In the genomic region with DNA sequence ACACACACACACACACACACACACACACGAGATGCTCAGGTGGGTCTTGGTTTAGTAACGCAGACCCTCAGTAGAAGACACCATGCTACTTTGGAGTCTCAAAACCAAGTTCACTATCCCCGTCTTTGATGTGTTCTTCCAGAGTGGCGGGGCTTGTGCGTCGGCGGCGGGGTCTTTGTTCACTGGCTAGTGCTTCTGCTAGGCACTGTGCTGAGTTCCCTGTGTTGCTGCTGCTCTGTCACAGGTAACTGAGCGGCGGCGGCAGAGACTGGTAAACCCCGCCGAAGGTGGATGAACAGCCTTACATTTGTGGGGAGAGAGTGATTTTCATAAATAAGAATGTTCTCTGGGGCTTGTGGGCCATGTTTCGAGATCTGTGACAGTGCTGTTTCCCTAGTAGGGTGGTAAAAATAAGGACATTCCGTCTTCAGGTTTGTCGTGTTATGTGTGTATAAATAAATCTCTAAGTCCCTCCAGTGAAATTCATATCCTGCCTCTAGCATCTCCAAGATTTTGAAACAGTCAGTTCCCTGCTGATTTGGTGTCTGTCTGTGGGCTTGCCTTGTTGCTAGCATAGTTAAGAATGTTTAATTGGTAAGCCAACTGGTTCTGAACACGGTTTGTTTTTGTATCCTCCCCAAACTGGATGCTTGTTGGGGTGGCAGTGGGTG, we compare ENCODE assay signal across 8 mouse cellular contexts. TPM values are rescaled to one million over a fixed set of nuclear protein-coding genes. Genes with fewer than 3 reads are reported as not detected.
DNase-seq lines count a peak whose midpoint lies in the region; ATAC-seq and TF ChIP-seq lines count a peak whose summit lies in the region.

No protein-coding gene starts in this region.

- no peaks in the 10 kb centered on the region for H3K36me3 ChIP-seq in ES-E14 (ENCODE audit: control insufficient read depth, insufficient read depth, low read length, poor library complexity, severe bottlenecking)
- H3K36me3 ChIP-seq in forebrain, embryonic 14.5 days (ENCODE audit: control insufficient read depth, insufficient read depth, low read length) = no peaks in the 10 kb centered on the region
- no peaks in the 10 kb centered on the region for H3K36me3 ChIP-seq in liver, embryonic 14.5 days (replicated peaks; ENCODE audit: control insufficient read depth, insufficient read depth, low read depth)

- peaks cover 9 to 28% of the 10 kb centered on the region in 2 experiments; a peak in 3 of 4 replicates for H3K4me1 ChIP-seq in ES-E14 (ENCODE audit: control insufficient read depth in 2 of 2, insufficient read depth in 2 of 2, low read length in 2 of 2, poor library complexity in 1 of 2)
- peaks cover 28% of the 10 kb centered on the region for H3K4me1 ChIP-seq in forebrain, embryonic 14.5 days (ENCODE audit: control insufficient read depth, insufficient read depth, low read length)
- peaks cover 15 to 31% of the 10 kb centered on the region in 2 experiments; a peak in 3 of 4 replicates for H3K4me1 ChIP-seq in liver, embryonic 14.5 days (replicated peaks; ENCODE audit: control insufficient read depth in 2 of 2, insufficient read depth in 2 of 2, low read length in 1 of 2)

- ATAC-seq in forebrain, embryonic 14.5 days = no peak
- no peak for ATAC-seq in liver, embryonic 14.5 days (ENCODE audit: insufficient read depth)

- no peak for TF ChIP-seq EP300 in liver, embryonic 14.5 days (IDR thresholded peaks at IDR 0.05; ENCODE audit: low read depth)

- H3K27me3 ChIP-seq in forebrain, embryonic 14.5 days (replicated peaks; ENCODE audit: control insufficient read depth, insufficient read depth, low read length) = no peaks in the 10 kb centered on the region; the same call in 1 of the 2 replicates
- peaks cover 11% of the 10 kb centered on the region; the same call in 1 of the 2 replicates for H3K27me3 ChIP-seq in liver, embryonic 14.5 days (ENCODE audit: control insufficient read depth, insufficient read depth, low read length)

- WGBS in forebrain, embryonic 14.5 days = 16% methylated on average over 17 of the region's 17 CpGs
- 11% methylated on average over 17 of the region's 17 CpGs for WGBS in liver, embryonic 14.5 days (ENCODE audit: insufficient replicate concordance)

- peak overlapping the region; percentile 86 for H3K4me2 ChIP-seq in forebrain, embryonic 14.5 days (ENCODE audit: low read length)
- H3K4me2 ChIP-seq in liver, embryonic 14.5 days (ENCODE audit: low read depth) = peak overlapping the region; percentile 69

- peak; percentile 42 for DNase-seq in gastrocnemius, adult 2 months
- DNase-seq in gastrocnemius, postnatal 36 days = no peak
- no peak for DNase-seq in ES-E14 (ENCODE audit: low read depth, low spot score)
- DNase-seq in forebrain, embryonic 14.5 days (ENCODE audit: low spot score) = no peak
- no peak for DNase-seq in liver, embryonic 14.5 days (ENCODE audit: low read depth in 3 of 3, low spot score in 3 of 3)
- peak; percentile 21 to 42 for DNase-seq in thymus, postnatal 36 days
- DNase-seq in layer of hippocampus, adult 8-10 months (ENCODE audit: low spot score in 2 of 2) = no peak
- no peak for DNase-seq in left cerebral cortex, adult 11 months (ENCODE audit: low spot score)

- peak overlapping the region; percentile 91 for H3K4me3 ChIP-seq in gastrocnemius, adult 2 months
- peak overlapping the region; percentile 81 to 91; a peak in 3 of 4 replicates for H3K4me3 ChIP-seq in ES-E14 (ENCODE audit: insufficient read depth in 1 of 2, low read depth in 1 of 2, low read length in 2 of 2, poor library complexity in 1 of 2, severe bottlenecking in 1 of 2)
- H3K4me3 ChIP-seq in forebrain, embryonic 14.5 days (ENCODE audit: low read depth, low read length) = peak overlapping the region; percentile 90
- H3K4me3 ChIP-seq in liver, embryonic 14.5 days (ENCODE audit: insufficient read depth in 1 of 2, low read depth in 2 of 2, low read length in 2 of 2) = peak overlapping the region; percentile 5 to 73; a peak in 1 of 4 replicates

- no peaks in the 10 kb centered on the region for H3K9me3 ChIP-seq in ES-E14 (ENCODE audit: control insufficient read depth, insufficient read depth, low read depth, low read length)
- H3K9me3 ChIP-seq in forebrain, embryonic 14.5 days (replicated peaks; ENCODE audit: control insufficient read depth, low read length) = no peaks in the 10 kb centered on the region
- no peaks in the 10 kb centered on the region for H3K9me3 ChIP-seq in liver, embryonic 14.5 days (ENCODE audit: control insufficient read depth, low read length)

- intact Hi-C loops in gastrocnemius, adult 2 months (cut with DNase I) = no loop called here
- intact Hi-C loops in gastrocnemius, postnatal 36 days (cut with DNase I) = no loop called here

- H3K9ac ChIP-seq in ES-E14 (ENCODE audit: insufficient read depth, low read depth, low read length, poor library complexity, severe bottlenecking) = no peak overlapping the region
- H3K9ac ChIP-seq in forebrain, embryonic 14.5 days (ENCODE audit: low read length) = peak overlapping the region; percentile 96
- H3K9ac ChIP-seq in liver, embryonic 14.5 days (replicated peaks) = no peak overlapping the region

- H3K27ac ChIP-seq in gastrocnemius, adult 2 months = peak overlapping the region; percentile 98
- H3K27ac ChIP-seq in ES-E14 (ENCODE audit: insufficient read depth, low read depth, low read length, poor library complexity, severe bottlenecking) = no peak overlapping the region
- peak overlapping the region; percentile 55 for H3K27ac ChIP-seq in forebrain, embryonic 14.5 days (ENCODE audit: low read depth, low read length)
- no peak overlapping the region for H3K27ac ChIP-seq in liver, embryonic 14.5 days

- no peak for TF ChIP-seq CTCF in gastrocnemius, adult 2 months (IDR thresholded peaks at IDR 0.05)
- TF ChIP-seq CTCF in liver, embryonic 14.5 days (IDR thresholded peaks at IDR 0.05; ENCODE audit: low read depth) = no peak

- in situ Hi-C loops in ES-E14 (cut with MboI; ENCODE audit: low sequenced_read_pairs in 2 of 2, unreplicated experiment in 2 of 2) = no loop called here

TF ChIP-seq in ES-E14, 5 proteins besides CTCF, POLR2A, EP300 and RAD21:
- TF ChIP-seq ZC3H11A (IDR thresholded peaks at IDR 0.05; ENCODE audit: borderline replicate concordance, low read depth, low read length) = no peak
- no peak for TF ChIP-seq HCFC1 (IDR thresholded peaks at IDR 0.05; ENCODE audit: borderline replicate concordance, insufficient read depth, low read length)

RNA-seq across cellular contexts. Expression of a gene that starts 1.9 kb away (rescaled TPM):
- total RNA-seq in gastrocnemius, adult 2 months (2021) = 10 to 100 TPM; 26.9 to 30.8 TPM
- 10 to 100 TPM; 32.4 to 36.5 TPM for total RNA-seq in gastrocnemius, postnatal 36 days (2021)
- total RNA-seq in ES-E14 (2012; rRNA removed) = 26.4 and 43.4 TPM in 2 replicates
- 24.7 and 33.5 TPM in 2 replicates for polyA plus RNA-seq in forebrain, embryonic 14.5 days (2014; fragmentation: Nextera tagmentation; extraction: Ambion mirVana)
- 3.2 and 3.4 TPM in 2 replicates for polyA plus RNA-seq in liver, embryonic 14.5 days (2012; rRNA removed)
- polyA plus RNA-seq in liver, embryonic 14.5 days (2014; fragmentation: Nextera tagmentation; extraction: Ambion mirVana) = 1.3 and 2.0 TPM in 2 replicates
- total RNA-seq in layer of hippocampus, adult 8-10 months (2022) = 10 to 100 TPM; 81.2 to 96.0 (median 85.4) TPM

RNA-seq across cellular contexts. Expression of a gene that starts 47.4 kb away (rescaled TPM):
- total RNA-seq in gastrocnemius, adult 2 months (2021) = 10 to 100 TPM; 10.2 to 14.5 TPM
- total RNA-seq in gastrocnemius, postnatal 36 days (2021) = 1 to 10 TPM; 8.5 to 9.2 TPM
- total RNA-seq in ES-E14 (2012; rRNA removed) = 2.5 and 3.3 TPM in 2 replicates
- polyA plus RNA-seq in forebrain, embryonic 14.5 days (2014; fragmentation: Nextera tagmentation; extraction: Ambion mirVana) = 4.1 and 4.2 TPM in 2 replicates
- 1.1 TPM in 2 replicates for polyA plus RNA-seq in liver, embryonic 14.5 days (2012; rRNA removed)
- polyA plus RNA-seq in liver, embryonic 14.5 days (2014; fragmentation: Nextera tagmentation; extraction: Ambion mirVana) = 0.71 and 1.3 TPM in 2 replicates
- total RNA-seq in layer of hippocampus, adult 8-10 months (2022) = 10 to 100 TPM; 14.1 to 16.5 (median 14.9) TPM

RNA-seq across cellular contexts. Expression of a gene that starts 48.2 kb away (rescaled TPM):
- total RNA-seq in gastrocnemius, adult 2 months (2021) = 1 to 10 TPM; 5.8 to 5.9 TPM
- 1 to 10 TPM; 5.7 to 6.3 TPM for total RNA-seq in gastrocnemius, postnatal 36 days (2021)
- 10.8 and 12.9 TPM in 2 replicates for total RNA-seq in ES-E14 (2012; rRNA removed)
- polyA plus RNA-seq in forebrain, embryonic 14.5 days (2014; fragmentation: Nextera tagmentation; extraction: Ambion mirVana) = 0.93 and 1.0 TPM in 2 replicates
- polyA plus RNA-seq in liver, embryonic 14.5 days (2012; rRNA removed) = 0.50 and 0.73 TPM in 2 replicates
- 0.13 and 0.27 TPM in 2 replicates for polyA plus RNA-seq in liver, embryonic 14.5 days (2014; fragmentation: Nextera tagmentation; extraction: Ambion mirVana)
- 10 to 100 TPM; 57.6 to 64.4 (median 61.9) TPM for total RNA-seq in layer of hippocampus, adult 8-10 months (2022)

Comparison
In these comparisons a context has a peak if more than half of its experiments do, and no peak if none do; other contexts are left out.
1. DNase-seq: peak in gastrocnemius, adult 2 months (single experiment) and thymus, postnatal 36 days (2 of 2); none in gastrocnemius, postnatal 36 days (0 of 2), ES-E14 (single experiment), forebrain, embryonic 14.5 days (single experiment), liver, embryonic 14.5 days (0 of 3), layer of hippocampus, adult 8-10 months (0 of 2) and left cerebral cortex, adult 11 months (single experiment).
2. H3K27ac ChIP-seq: peak in gastrocnemius, adult 2 months (single experiment) and forebrain, embryonic 14.5 days (single experiment); none in ES-E14 (single experiment) and liver, embryonic 14.5 days (single experiment).
3. H3K4me3 ChIP-seq: peak in every context shown above with its lines; median percentile 91 in gastrocnemius, adult 2 months; 90 in forebrain, embryonic 14.5 days; 86 in ES-E14; 39 in liver, embryonic 14.5 days.